16 mouse cellular contexts compared by ENCODE assay signal in the genomic region with DNA sequence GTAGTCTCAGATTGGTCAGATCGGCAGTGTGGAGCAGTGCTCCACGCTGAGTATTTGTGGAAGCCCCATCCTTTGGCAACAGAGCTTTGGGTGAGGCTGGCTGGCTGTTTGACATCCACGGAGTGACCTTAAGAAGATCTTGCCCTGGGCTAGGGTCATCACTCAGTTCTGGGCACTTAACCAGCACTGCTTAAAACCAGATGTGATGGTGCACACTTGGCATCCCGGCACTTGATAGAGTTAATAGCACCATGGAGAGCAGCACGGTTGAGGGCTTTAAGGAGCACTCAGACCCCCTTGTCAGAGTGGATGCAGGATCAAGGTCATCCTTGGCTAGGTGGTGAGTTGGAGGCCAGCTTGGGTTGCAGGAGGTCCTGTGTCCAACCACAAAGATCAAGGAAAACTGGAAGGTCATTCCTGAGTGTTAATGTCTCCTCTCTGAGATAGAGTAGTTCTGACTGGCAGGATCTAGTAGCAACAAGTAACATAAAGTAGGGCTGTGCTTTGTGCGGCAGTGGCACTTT.
A peak's percentile ranks its signal among the peaks of the same experiment; 100 is the strongest.
DNase-seq lines count a peak whose midpoint lies in the region; TF ChIP-seq lines count a peak whose summit lies in the region.
"Had no signal": no experiment of that assay in that cellular context is flagged by ENCODE, and none has a peak within 500 bp of the region (broad histone marks: within the 10 kb centered on the region; RNA-seq: fewer than 3 reads in every experiment).

No protein-coding gene starts in this region.

- no peak for TF ChIP-seq POLR2A in myocyte (IDR thresholded peaks at IDR 0.05; ENCODE audit: insufficient read length, low read depth)

- no peaks in the 10 kb centered on the region for H3K27me3 ChIP-seq in myocyte (ENCODE audit: control insufficient read depth, insufficient read depth, insufficient read length)
- H3K27me3 ChIP-seq: embryonic facial prominence, embryonic 12.5 days; forebrain, embryonic 15.5 days; heart, embryonic 12.5 days; intestine, embryonic 15.5 days had no signal

- H3K36me3 ChIP-seq in myocyte (ENCODE audit: control insufficient read depth, insufficient read depth), result no peaks in the 10 kb centered on the region
- H3K36me3 ChIP-seq: forebrain, embryonic 15.5 days; intestine, embryonic 15.5 days had no signal

- no peak overlapping the region for H3K4me3 ChIP-seq in myocyte
- H3K4me3 ChIP-seq: embryonic facial prominence, embryonic 12.5 days; forebrain, embryonic 15.5 days; heart, embryonic 12.5 days; hindbrain, embryonic 10.5 days; intestine, embryonic 15.5 days had no signal

- H3K79me2 ChIP-seq in myocyte (ENCODE audit: control insufficient read depth, insufficient read depth), result no peaks in the 10 kb centered on the region

- peak; percentile 73 for DNase-seq in 3T3-L1 (ENCODE audit: low read depth, low spot score)
- DNase-seq in NIH3T3 (ENCODE audit: low read depth), result peak; percentile 68
- DNase-seq in adrenal gland, adult 8-10 months, result peak; percentile 56
- no peak for DNase-seq in Muller cell, postnatal 12 days (ENCODE audit: inconsistent ontology term)
- no peak for DNase-seq in kidney, postnatal 25 days
- DNase-seq: cerebellum, adult 11-12 months; cerebellum, postnatal 25 days; gastrocnemius, postnatal 14 days; kidney, adult 18-20 months had no signal

- H3K4me2 ChIP-seq in myocyte (ENCODE audit: low read depth), result no peak overlapping the region
- H3K4me2 ChIP-seq: embryonic facial prominence, embryonic 12.5 days; forebrain, embryonic 15.5 days; heart, embryonic 12.5 days; hindbrain, embryonic 14.5 days; intestine, embryonic 15.5 days had no signal

- no peak overlapping the region for H3ac ChIP-seq in myocyte (ENCODE audit: control insufficient read depth, insufficient read length)

TF ChIP-seq in myocyte, 11 proteins besides CTCF, POLR2A, EP300 and RAD21:
- TF ChIP-seq POLR2AphosphoS2 (IDR thresholded peaks at IDR 0.05; ENCODE audit: insufficient read length, low read depth) (no peak), REST (IDR thresholded peaks at IDR 0.05; ENCODE audit: insufficient read depth, insufficient read length) (peak; percentile 28)

Comparison
In these comparisons a context has a peak if more than half of its experiments do, and no peak if none do; other contexts are left out.
1. DNase-seq: peak in 3T3-L1 (single experiment), NIH3T3 (single experiment) and adrenal gland, adult 8-10 months (single experiment); none in Muller cell, postnatal 12 days (single experiment) and kidney, postnatal 25 days (0 of 2).